Mouse (Mus musculus): ENCODE measurements around the gene Ap5z1. TPM values are rescaled to one million over a fixed set of nuclear protein-coding genes. Genes with fewer than 3 reads are reported as not detected.

The Ap5z1 gene
- 10 to 100 TPM; 53.5 to 55.7 TPM for total RNA-seq (2023)

GRCm38 (mm10) chr5:142463461-142464454 lies at the start of gene Ap5z1:
TSS of gene Ap5z1 (plus strand) at chr5:142463944.

Other genes with a start within 250 kb of the Ap5z1 start
- 10 to 100 TPM; 74.3 to 82.7 TPM for gene Foxk1, start 62.4 kb upstream of the Ap5z1 start, total RNA-seq (2023)
- not detected for gene Papolb, start 66.1 kb downstream of the Ap5z1 start, total RNA-seq (2023)
- not detected for gene Radil, start 87.2 kb downstream of the Ap5z1 start, total RNA-seq (2023)
- gene Mmd2, start 144.9 kb downstream of the Ap5z1 start, total RNA-seq (2023) = not detected
- gene Wipi2, start 163.8 kb downstream of the Ap5z1 start, total RNA-seq (2023) = 10 to 100 TPM; 72.7 to 72.8 TPM
- gene Slc29a4, start 228.6 kb downstream of the Ap5z1 start, total RNA-seq (2023) = 1 to 10 TPM; 3.6 to 8.4 TPM

Data from B cell, adult 67 days (primary cell).